Mouse (Mus musculus): ENCODE measurements around the gene Hagh. TPM values are rescaled to one million over a fixed set of nuclear protein-coding genes. Genes with fewer than 3 reads are reported as not detected.
A peak's percentile ranks its signal among the peaks of the same experiment; 100 is the strongest.

Hagh gene
- polyA plus RNA-seq, 1 experiment, result 195 TPM

- WGBS, result 8% methylated on average over 31 of the region's 31 CpGs
- no peaks in the 10 kb centered on the region for H3K27me3 ChIP-seq (ENCODE audit: control insufficient read depth, insufficient read depth, low read length)
- peaks cover 66% of the 10 kb centered on the region for H3K4me1 ChIP-seq (ENCODE audit: control insufficient read depth, insufficient read depth, low read length)
- DNase-seq, result peak in 1 of 2 experiments; percentile 27
- H3K27ac ChIP-seq (ENCODE audit: insufficient read depth, low read length), result peak overlapping the region; percentile 67
- TF ChIP-seq CTCF (IDR thresholded peaks at IDR 0.05; ENCODE audit: borderline replicate concordance, insufficient read depth, low read depth, low read length) (no peak), POLR2A (IDR thresholded peaks at IDR 0.05; ENCODE audit: borderline replicate concordance, insufficient read depth, low read length) (no peak)
- H3K4me3 ChIP-seq (replicated peaks; ENCODE audit: insufficient read depth, low read depth, low read length), result peak overlapping the region; percentile 87
These were observed 54.4 kb downstream of the Hagh start for GRCm38 (mm10) chr17:24894061-24894994.

DNA sequence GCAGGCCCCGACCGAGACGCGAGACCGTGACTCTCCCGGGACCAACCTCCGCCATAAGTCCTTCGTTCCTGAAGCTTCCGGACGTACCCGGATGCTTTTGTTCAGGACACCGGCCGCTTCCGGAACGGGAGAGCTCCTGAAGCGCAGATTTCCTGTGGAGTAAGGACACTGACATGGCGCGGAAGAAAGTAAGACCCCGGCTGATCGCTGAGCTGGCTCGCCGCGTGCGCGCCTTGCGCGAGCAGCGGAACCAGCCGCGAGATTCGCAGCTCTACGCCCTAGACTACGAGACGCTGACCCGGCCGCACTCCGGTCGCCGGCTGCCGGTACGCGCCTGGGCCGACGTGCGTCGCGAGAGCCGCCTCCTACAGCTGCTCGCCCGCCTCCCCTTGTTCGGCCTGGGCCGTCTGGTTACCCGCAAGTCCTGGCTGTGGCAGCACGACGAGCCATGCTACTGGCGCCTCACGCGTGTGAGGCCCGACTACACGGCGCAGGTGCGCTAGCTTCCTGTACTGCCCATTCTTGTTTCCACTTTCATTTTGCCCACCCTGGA, 55.1 kb downstream of the Hagh start, which contains the start of the genes Eme2 and Mrps34:
Gene Eme2 (minus strand): TSS at position 93 of the 553 bp plus-strand sequence.
Gene Mrps34 (plus strand): TSS at position 122 of the 553 bp plus-strand sequence.
- Histone ChIP-seq H3K4me1 (ENCODE audit: control insufficient read depth, insufficient read depth, low read length) (peaks cover 60% of the 10 kb centered on the region), H3K27me3 (ENCODE audit: control insufficient read depth, insufficient read depth, low read length) (no peaks in the 10 kb centered on the region), H3K4me3 (replicated peaks; ENCODE audit: insufficient read depth, low read depth, low read length) (peak within 1 kb of the TSS; percentile 87), H3K27ac (ENCODE audit: insufficient read depth, low read length) (peak within 1 kb of the TSS; percentile 67)
- peak; percentile 87 to 89 for DNase-seq
- TF ChIP-seq CTCF (IDR thresholded peaks at IDR 0.05; ENCODE audit: borderline replicate concordance, insufficient read depth, low read depth, low read length) (no peak), POLR2A (IDR thresholded peaks at IDR 0.05; ENCODE audit: borderline replicate concordance, insufficient read depth, low read length) (peak; percentile 69; the same call in 1 of the 2 replicates)
- WGBS, result under 1% methylated on average over 62 of the region's 62 CpGs

- Histone ChIP-seq H3K27me3 (ENCODE audit: control insufficient read depth, insufficient read depth, low read length) (no peaks in the 10 kb centered on the region), H3K4me1 (ENCODE audit: control insufficient read depth, insufficient read depth, low read length) (peaks cover 54% of the 10 kb centered on the region), H3K4me3 (replicated peaks; ENCODE audit: insufficient read depth, low read depth, low read length) (peak overlapping the region; percentile 87), H3K27ac (ENCODE audit: insufficient read depth, low read length) (peak overlapping the region; percentile 61; the same call in 1 of the 2 replicates)
- no peak for DNase-seq
- TF ChIP-seq CTCF (IDR thresholded peaks at IDR 0.05; ENCODE audit: borderline replicate concordance, insufficient read depth, low read depth, low read length) (no peak), POLR2A (IDR thresholded peaks at IDR 0.05; ENCODE audit: borderline replicate concordance, insufficient read depth, low read length) (no peak)
- WGBS, result 2% methylated on average over 23 of the region's 23 CpGs
These were observed 55.8 kb downstream of the Hagh start for GRCm38 (mm10) chr17:24895571-24896240.

GRCm38 (mm10) chr17:24896241-24896992, 56.5 kb downstream of the Hagh start, which contains the start of gene Nme3:
Gene Nme3 (plus strand): TSS chr17:24896500.
- H3K27ac ChIP-seq (ENCODE audit: insufficient read depth, low read length), result peak within 1 kb of the TSS; percentile 61
- WGBS, result under 1% methylated on average over 50 of the region's 50 CpGs
- H3K4me3 ChIP-seq (replicated peaks; ENCODE audit: insufficient read depth, low read depth, low read length), result peak within 1 kb of the TSS; percentile 87
- no peaks in the 10 kb centered on the region for H3K27me3 ChIP-seq (ENCODE audit: control insufficient read depth, insufficient read depth, low read length)
- peaks cover 47% of the 10 kb centered on the region for H3K4me1 ChIP-seq (ENCODE audit: control insufficient read depth, insufficient read depth, low read length)
- TF ChIP-seq POLR2A (IDR thresholded peaks at IDR 0.05; ENCODE audit: borderline replicate concordance, insufficient read depth, low read length) (peak; percentile 42; the same call in 1 of the 2 replicates), CTCF (IDR thresholded peaks at IDR 0.05; ENCODE audit: borderline replicate concordance, insufficient read depth, low read depth, low read length) (peak; percentile 25; the same call in 1 of the 2 replicates)
- DNase-seq, result peak; percentile 79 to 81

- Histone ChIP-seq H3K4me1 (ENCODE audit: control insufficient read depth, insufficient read depth, low read length) (peaks cover 41% of the 10 kb centered on the region), H3K27me3 (ENCODE audit: control insufficient read depth, insufficient read depth, low read length) (no peaks in the 10 kb centered on the region), H3K4me3 (replicated peaks; ENCODE audit: insufficient read depth, low read depth, low read length) (peak overlapping the region; percentile 87), H3K27ac (ENCODE audit: insufficient read depth, low read length) (peak overlapping the region; percentile 38; the same call in 1 of the 2 replicates)
- 8% methylated on average over 11 of the region's 11 CpGs for WGBS
- DNase-seq, result peak in 1 of 2 experiments; percentile 32
- TF ChIP-seq CTCF (IDR thresholded peaks at IDR 0.05; ENCODE audit: borderline replicate concordance, insufficient read depth, low read depth, low read length) (no peak), POLR2A (IDR thresholded peaks at IDR 0.05; ENCODE audit: borderline replicate concordance, insufficient read depth, low read length) (no peak)
These were observed 57.0 kb downstream of the Hagh start for GRCm38 (mm10) chr17:24896993-24897269.

GRCm38 (mm10) chr17:24897600-24897999, 57.7 kb downstream of the Hagh start:
- H3K4me1 ChIP-seq (ENCODE audit: control insufficient read depth, insufficient read depth, low read length), result peaks cover 35% of the 10 kb centered on the region
- TF ChIP-seq POLR2A (IDR thresholded peaks at IDR 0.05; ENCODE audit: borderline replicate concordance, insufficient read depth, low read length) (no peak), CTCF (IDR thresholded peaks at IDR 0.05; ENCODE audit: borderline replicate concordance, insufficient read depth, low read depth, low read length) (no peak)
- H3K27me3 ChIP-seq (ENCODE audit: control insufficient read depth, insufficient read depth, low read length), result no peaks in the 10 kb centered on the region
- peak in 1 of 2 experiments; percentile 27 for DNase-seq
- peak overlapping the region; percentile 87 for H3K4me3 ChIP-seq (replicated peaks; ENCODE audit: insufficient read depth, low read depth, low read length)
- H3K27ac ChIP-seq (ENCODE audit: insufficient read depth, low read length), result no peak overlapping the region
- WGBS, result 25% methylated on average over 4 of the region's 4 CpGs
